Mouse (Mus musculus): ENCODE measurements around the gene Zswim9. TPM values are rescaled to one million over a fixed set of nuclear protein-coding genes. Genes with fewer than 3 reads are reported as not detected.
A peak's percentile ranks its signal among the peaks of the same experiment; 100 is the strongest.

Zswim9 gene
- polyA plus RNA-seq, 1 experiment from 2014 or later = 12.8 TPM

DNA sequence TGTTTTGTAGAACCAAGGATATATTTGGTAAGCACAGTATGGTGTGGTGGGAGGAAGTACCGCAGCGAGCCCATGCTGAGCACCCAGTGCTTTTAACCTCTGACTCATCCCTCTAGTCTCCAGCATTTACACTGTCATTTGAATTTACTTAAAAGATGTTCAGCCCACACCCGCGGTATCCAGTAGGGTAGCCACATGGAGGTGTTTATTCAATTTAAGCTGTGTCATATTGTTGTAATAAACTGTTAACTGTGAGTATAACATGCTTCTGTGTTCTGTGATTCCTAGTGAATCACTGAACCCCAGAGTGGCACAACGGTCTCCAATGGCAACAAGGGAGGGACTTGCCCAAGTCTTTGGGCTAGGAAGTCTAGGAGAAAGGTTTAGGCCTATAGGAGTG is 14.7 kb downstream of the Zswim9 start:
- no peak overlapping the region for H3K4me2 ChIP-seq (replicated peaks)
- peaks cover 4% of the 10 kb centered on the region; the same call in 1 of the 2 replicates for H3K4me1 ChIP-seq
- H3K27me3 ChIP-seq = no peaks in the 10 kb centered on the region
- H3K36me3 ChIP-seq = peaks cover 3% of the 10 kb centered on the region; the same call in 1 of the 2 replicates
- no peaks in the 10 kb centered on the region for H3K9me3 ChIP-seq
- no peak overlapping the region for H3K9ac ChIP-seq (replicated peaks)
- ATAC-seq (replicated peaks) = 0 out of 2 replicates have a peak, but pooled peaks have one; percentile 17
- H3K27ac ChIP-seq (replicated peaks) = no peak overlapping the region
- WGBS = 84% methylated on average over 5 of the region's 5 CpGs
- no peak overlapping the region for H3K4me3 ChIP-seq

DNA sequence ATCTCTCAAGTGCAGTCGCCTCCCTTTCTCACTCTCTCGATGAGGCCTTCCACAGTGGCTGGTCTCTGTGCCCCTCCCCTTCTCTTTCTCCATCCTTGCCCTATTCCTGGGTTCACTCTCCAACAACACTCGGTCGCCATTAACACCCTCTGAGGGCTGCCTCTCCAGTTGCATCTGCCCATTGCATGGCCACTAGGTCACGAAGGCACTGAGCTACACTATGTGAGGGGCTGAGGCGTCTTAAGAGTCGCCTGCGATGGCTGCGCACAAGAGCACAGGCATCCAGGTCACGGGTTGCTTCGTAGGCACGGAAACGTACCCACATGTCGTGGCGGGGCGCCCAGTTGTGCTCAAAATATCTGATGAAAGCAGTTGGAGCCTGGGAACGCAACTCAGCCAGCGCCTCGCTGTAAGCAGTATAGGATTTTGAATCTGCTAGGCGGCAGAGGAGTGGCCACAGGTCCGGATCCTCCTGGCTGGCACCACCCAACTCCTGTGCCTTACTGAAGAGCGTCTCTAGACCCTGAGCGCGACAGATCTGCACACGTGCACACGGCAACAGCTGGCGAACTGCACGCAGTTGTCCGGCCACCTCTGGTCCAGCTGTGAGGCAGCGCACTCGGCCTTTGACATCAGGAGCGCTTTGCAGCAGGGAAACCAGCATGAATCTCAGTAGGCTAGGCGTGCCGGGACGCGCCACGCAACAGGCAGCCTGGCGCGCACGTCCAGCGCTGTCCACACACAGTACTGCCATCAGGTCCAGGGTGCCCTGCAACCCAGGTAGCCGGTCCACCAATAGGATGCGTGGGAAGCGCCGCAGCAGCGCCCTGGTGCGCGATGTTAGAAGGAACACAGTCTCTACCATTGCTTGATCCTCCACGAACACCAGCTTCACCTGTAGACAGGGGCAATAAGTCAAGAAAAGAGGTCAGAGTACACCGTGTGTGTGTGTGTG is 17.5 kb downstream of the Zswim9 start:
- no peak overlapping the region for H3K4me2 ChIP-seq (replicated peaks)
- ATAC-seq (replicated peaks) = peak; percentile 55; the same call in 1 of the 2 replicates
- H3K9ac ChIP-seq (replicated peaks) = no peak overlapping the region
- H3K27me3 ChIP-seq = no peaks in the 10 kb centered on the region
- peaks cover 4% of the 10 kb centered on the region; the same call in 1 of the 2 replicates for H3K4me1 ChIP-seq
- no peaks in the 10 kb centered on the region for H3K36me3 ChIP-seq
- H3K4me3 ChIP-seq = no peak overlapping the region
- 54% methylated on average over 50 of the region's 50 CpGs for WGBS
- H3K27ac ChIP-seq (replicated peaks) = no peak overlapping the region
- H3K9me3 ChIP-seq = no peaks in the 10 kb centered on the region

DNA sequence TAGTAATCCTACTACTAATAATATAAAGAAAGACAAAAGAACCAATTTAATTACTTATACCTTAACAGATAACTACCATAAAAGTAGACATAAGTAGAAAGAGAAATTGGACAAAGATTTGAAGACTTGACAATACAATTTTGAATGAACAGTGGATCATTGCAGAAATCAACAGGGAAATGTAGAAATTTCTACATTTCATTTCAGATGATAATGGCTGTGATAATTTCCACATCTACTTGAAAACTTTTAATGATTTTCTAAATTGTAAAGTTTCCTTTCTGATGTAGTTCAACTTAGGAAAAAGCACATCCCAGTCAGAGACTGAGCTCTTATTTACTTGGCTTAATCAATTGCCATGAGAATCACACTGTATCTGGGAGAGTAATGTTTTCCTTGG is 65.8 kb downstream of the Zswim9 start, which contains the start of gene Vmn1r89:
Gene Vmn1r89 (plus strand): TSS at position 301 of the 400 bp plus-strand sequence.
- H3K4me2 ChIP-seq (replicated peaks) = no peak within 1 kb of the TSS
- H3K9me3 ChIP-seq = 0 out of 2 replicates have a peak, but pooled peaks cover 3% of the 10 kb centered on the region
- no peak within 1 kb of the TSS for H3K27ac ChIP-seq (replicated peaks)
- no peaks in the 10 kb centered on the region for H3K36me3 ChIP-seq
- no peak within 1 kb of the TSS for H3K9ac ChIP-seq (replicated peaks)
- no peaks in the 10 kb centered on the region for H3K27me3 ChIP-seq
- no peaks in the 10 kb centered on the region for H3K4me1 ChIP-seq
- no peak for ATAC-seq (replicated peaks)
- H3K4me3 ChIP-seq = no peak within 1 kb of the TSS

Other genes with a start within 250 kb of the Zswim9 start
- 180 and 184 TPM in 2 replicates for gene Chmp2a, start 243.9 kb downstream of the Zswim9 start, polyA plus RNA-seq (2015; fragmentation: Nextera tagmentation; extraction: Ambion mirVana)
- 118 and 131 TPM in 2 replicates for gene Ube2m, start 240.4 kb downstream of the Zswim9 start, polyA plus RNA-seq (2015; fragmentation: Nextera tagmentation; extraction: Ambion mirVana)
- gene Mzf1, start 224.0 kb downstream of the Zswim9 start, polyA plus RNA-seq (2015; fragmentation: Nextera tagmentation; extraction: Ambion mirVana) = 7.9 and 8.7 TPM in 2 replicates
- 0.04 and 0.06 TPM in 2 replicates for gene Vmn1r85, start 183.5 kb downstream of the Zswim9 start, polyA plus RNA-seq (2015; fragmentation: Nextera tagmentation; extraction: Ambion mirVana)
- not detected in 2 replicates for gene Vmn1r86, start 158.8 kb downstream of the Zswim9 start, polyA plus RNA-seq (2015; fragmentation: Nextera tagmentation; extraction: Ambion mirVana)
- not detected in 2 replicates for gene Vmn1r87, start 138.6 kb downstream of the Zswim9 start, polyA plus RNA-seq (2015; fragmentation: Nextera tagmentation; extraction: Ambion mirVana)
- gene Vmn1r88, start 119.2 kb downstream of the Zswim9 start, polyA plus RNA-seq (2015; fragmentation: Nextera tagmentation; extraction: Ambion mirVana) = not detected in 2 replicates
- not detected in 2 replicates for gene Vmn1r89, start 65.7 kb downstream of the Zswim9 start, polyA plus RNA-seq (2015; fragmentation: Nextera tagmentation; extraction: Ambion mirVana)
- gene Lig1, start 1.4 kb downstream of the Zswim9 start, polyA plus RNA-seq (2015; fragmentation: Nextera tagmentation; extraction: Ambion mirVana) = 50.7 and 54.9 TPM in 2 replicates
- 0.61 and 0.65 TPM in 2 replicates for gene Pla2g4c, start 45.9 kb upstream of the Zswim9 start, polyA plus RNA-seq (2015; fragmentation: Nextera tagmentation; extraction: Ambion mirVana)
- gene Cabp5, start 119.4 kb upstream of the Zswim9 start, polyA plus RNA-seq (2015; fragmentation: Nextera tagmentation; extraction: Ambion mirVana) = 0.09 TPM in 1 of 2 replicates, not detected in the other
- not detected in 2 replicates for gene Bsph1, start 172.1 kb upstream of the Zswim9 start, polyA plus RNA-seq (2015; fragmentation: Nextera tagmentation; extraction: Ambion mirVana)

Measured in forebrain, embryonic 15.5 days (tissue).